Mouse (Mus musculus) E14TG2a.4 (cell line): Measurements from ENCODE around the gene Snip1.

Experiments
- CTCF ChIP-seq: conservative IDR thresholded peaks from 2 replicates; pipeline ENCODE4 v1.5.1; 2014; ENCODE audit warnings: low read length
- NANOG ChIP-seq: IDR thresholded peaks from 2 replicates; pipeline ENCODE4 v1.6.1; 2014; ENCODE audit warnings: borderline replicate concordance, low read length, mixed read lengths
- POU5F1 ChIP-seq: IDR thresholded peaks from 2 replicates; pipeline ENCODE4 v1.6.1; 2014; ENCODE audit warnings: low read length, borderline replicate concordance

DNA sequence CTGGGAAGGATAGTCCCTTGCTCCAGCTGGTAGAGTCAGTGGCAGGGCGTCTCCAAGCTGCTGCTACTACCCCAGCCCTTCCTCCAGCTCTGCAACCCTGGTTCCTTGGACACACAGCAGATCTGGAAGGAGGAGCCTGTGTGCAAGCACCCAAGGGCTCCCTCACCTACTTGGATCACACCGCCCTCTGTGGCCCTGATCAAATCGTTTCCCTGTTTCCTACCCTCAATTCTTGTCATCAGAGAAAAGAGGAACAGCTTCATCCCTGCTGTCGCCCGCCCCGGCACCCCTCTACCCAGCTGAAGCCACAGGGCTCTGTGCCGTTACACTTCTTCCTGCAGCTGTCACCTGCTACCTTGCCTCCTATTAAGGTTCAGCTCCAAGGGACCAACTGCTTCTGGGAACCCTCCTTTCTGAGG lies 51.4 kb downstream of the Snip1 start:
- TF ChIP-seq CTCF (no peak), POU5F1 (no peak), NANOG (no peak)
